Mouse (Mus musculus) urinary bladder, postnatal 10 days (tissue): ENCODE results near the gene Fntb.

ENCODE experiments used
- DNase-seq: peaks from one replicate; pipeline ENCODE4 v3.0.0; 2022; ENCODE audit warnings: low spot score

Gene Fntb

DNA sequence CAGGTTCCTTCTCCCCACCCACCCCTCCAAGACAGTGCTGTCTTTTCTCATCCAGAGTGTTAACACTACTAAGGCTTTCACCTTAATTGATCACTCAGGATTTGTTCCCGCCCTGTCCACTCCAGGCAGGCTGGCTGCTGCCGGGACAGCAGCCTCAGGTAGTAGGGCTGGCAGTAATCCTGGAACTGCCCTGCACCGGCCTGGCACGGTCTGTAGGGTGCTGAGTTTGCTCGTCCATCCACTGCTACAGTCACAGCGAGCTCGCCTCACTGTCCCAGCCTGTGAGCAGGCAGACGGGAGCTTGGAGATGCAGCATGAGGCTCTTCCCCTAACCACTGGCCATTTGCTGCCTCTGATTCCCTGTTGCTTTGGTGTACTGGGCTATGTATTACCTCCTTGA is 155.6 kb downstream of the Fntb start:
- DNase-seq, result no peak

DNA sequence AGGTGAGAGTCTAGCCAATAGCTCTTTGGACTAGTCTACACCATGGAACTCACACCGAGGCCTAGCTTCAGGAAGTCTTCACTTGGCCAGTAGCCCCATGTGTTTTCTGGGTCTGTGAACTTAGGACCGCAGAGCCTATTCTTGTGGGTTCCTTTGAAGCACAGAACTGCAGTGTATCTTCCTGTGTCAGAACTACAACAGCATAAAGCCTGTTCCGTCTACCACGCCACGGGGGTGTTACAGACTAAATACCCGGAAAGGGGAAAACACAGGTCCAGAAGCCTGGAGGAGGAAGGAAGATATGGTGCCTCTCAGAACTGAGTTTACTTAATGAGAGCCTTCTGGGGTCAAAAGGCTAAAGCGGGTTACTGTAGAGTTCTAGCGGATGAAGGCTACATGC is 157.7 kb downstream of the Fntb start:
- DNase-seq, result no peak

DNA sequence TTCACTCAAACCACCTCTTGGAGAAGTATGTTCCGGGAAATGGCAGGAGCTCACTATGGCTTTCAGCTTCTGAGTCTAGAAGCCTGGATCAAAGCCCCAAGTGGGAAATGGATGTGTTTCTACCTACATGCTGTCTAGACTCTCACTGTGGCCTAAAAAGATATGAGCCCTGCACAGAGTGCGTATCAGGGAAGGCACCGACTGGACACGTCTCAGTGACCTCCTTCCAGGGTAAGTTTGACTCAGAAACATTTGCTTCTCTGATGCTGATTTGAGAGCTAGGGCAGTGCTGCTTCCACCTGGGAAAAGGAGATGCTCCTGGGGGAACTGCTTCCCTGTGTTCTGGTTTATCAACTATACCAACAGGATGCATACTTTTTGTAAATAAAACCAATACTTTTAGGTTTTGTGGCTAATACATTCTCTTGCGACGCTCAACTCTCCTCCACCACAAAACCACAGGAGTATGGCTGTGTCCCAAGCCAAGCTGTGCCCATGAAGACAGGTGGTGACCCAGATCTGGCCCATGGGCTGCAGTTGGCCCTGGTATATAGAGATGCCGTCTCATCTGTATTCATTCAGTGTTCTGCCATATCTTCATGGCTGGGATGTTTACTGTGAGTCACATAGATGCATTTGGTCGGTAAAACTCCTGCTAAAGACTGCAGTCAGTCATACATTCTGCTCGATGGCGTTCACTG is 159.7 kb downstream of the Fntb start:
- no peak for DNase-seq

DNA sequence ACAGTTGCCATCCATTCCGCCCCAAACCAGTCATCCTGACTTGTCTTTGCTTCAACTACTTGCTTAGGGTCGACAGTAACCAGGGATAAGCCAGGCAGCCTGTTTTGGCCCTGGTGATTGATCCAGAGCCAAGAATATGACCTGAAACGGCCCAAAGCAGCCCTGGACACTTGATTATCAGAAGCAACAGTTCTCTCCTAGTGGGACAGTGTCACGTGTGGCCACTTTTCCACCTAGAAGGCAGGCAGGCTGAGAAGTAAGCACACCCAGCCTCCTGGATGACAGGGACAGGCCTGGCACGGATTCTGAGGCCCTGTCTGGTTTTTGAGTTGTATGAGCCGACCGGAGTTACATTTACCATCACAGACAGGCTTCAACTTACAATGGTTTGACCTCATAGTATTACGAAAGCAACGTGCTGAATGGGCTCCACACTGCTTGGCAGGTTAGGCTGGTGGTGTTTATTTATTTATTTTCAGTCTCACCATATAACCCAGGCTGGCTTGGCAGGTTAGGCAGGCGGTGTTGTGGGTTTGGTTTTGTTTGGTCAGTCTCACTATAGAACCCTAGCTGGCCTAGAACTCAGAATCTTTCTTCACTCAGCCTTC is 161.1 kb downstream of the Fntb start:
- DNase-seq, result no peak

DNA sequence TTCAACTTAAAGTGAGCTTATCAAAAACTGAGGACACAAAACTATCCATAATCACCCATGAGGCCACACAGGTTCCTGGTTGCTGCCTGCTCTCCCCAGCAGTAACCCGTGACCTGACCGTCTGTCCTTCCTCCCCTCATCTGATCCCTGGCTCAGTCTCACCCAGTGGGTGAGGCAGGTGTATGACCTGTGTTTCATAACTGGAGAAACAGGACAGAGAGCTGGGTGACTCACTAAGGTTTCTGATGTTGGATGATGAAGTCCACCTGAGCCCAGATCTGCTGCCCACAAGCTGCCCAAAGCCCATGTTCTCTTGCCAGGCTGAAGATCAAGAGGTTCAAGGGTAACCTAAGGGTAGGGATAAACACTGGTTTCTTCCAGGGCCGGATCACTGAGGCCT is 161.6 kb downstream of the Fntb start:
- no peak for DNase-seq

DNA sequence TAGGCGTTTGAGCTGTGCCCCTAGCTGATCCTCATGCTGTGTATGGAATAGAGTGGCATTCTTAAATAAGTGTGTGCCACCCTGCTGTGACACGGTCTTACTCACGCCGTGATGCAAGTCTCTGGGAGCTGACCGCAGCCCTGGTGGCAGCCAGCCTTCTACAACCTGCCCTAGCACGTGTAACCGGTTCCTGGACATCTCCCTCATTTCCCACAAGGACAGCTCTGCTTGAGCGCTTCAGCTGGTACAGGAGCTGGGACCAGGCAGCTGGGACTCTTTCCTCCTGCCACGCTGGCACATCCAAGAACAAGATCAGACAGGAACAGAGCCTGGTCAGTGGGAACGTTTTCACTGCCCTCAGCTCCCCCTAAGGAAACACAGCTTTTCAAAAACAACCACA is 162.2 kb downstream of the Fntb start:
- DNase-seq, result no peak

DNA sequence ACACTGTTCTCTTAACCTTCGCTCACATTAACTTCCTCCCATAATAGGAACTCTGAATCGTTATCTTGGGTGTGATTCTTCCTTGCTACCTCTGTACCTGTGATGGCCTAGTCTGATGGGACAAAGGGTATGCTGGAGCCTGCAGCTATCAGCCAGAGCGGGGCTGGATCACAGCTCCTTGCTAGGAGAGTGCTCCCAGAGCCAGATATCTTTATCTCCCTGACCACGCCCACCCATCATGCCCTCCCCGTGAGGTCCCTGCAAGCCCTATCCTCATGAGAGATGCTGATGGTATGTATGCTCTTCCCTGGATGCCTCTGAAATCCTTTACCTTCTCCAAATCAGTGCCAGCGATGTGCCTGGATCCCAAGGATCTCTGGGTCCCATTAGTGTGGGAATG is 164.8 kb downstream of the Fntb start:
- no peak for DNase-seq

DNA sequence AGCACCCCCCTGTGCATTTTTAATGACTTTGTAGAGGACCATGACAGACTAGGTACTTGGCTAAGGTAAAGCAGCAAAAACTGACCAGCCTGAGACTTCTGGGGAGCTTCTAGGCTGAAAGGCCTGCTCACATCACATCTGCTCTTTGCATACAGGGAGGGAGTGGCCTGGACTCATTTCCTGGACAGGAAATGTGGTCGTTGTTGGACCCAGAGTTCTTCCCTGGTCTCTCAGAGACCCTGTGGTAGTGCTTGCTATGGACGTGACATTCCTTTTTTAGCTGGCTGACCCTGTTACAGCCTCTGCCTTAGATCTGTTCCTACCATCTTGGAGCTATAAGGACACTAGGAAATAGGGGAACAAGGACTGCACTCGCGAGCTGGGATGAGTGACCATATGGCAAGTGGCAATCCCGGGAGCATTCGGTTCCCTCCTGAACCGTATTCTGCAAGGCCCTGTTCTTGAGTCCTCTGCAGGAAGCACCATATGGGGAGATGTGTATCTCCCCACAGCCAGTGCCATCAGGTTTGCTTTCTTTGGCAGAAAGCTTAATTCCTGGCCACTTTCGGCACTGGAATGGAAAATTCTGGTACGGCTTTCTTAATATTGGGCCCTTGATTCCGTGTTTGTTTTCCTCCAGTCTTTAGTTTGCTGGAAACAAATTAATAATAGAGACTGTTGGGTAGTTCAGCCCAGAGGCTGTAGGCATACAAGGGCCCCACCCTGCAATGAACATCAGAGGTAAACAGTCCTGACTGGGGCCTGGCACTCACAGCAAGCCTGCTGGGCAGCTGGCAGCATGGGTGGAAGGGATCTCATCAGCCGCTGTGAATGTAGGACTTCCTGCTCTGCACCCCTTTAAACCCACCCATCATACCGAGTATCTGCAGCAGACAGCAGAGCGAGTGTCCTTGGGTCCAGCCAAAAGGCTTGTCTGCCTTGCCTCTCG is 166.6 kb downstream of the Fntb start:
- no peak for DNase-seq

DNA sequence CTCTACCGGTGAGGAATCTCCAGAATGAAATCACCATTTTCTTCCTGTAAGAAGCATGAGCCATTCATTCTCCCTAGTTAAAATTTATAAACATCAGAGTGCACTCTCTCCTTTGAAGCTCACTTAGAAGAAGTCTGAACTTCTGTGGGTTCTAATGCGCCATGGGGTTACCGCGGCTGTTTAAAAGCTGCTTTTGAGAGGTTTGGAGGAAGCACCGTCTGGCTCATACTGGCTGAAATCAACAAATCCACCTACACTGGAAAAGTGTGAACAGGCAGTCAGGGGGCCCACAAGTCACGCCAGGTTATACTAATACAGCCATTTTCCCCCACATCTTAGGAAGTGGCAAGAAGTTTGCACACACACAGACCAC is 167.3 kb downstream of the Fntb start:
- DNase-seq, result no peak

GRCm38 (mm10) chr12:76934438-76934837 is 169.0 kb downstream of the Fntb start:
- DNase-seq, result no peak

- DNase-seq, result no peak
These were observed 170.8 kb downstream of the Fntb start for GRCm38 (mm10) chr12:76936211-76936610.

GRCm38 (mm10) chr12:76938013-76938412 is 172.6 kb downstream of the Fntb start:
- DNase-seq, result no peak

GRCm38 (mm10) chr12:76941524-76941923 is 176.1 kb downstream of the Fntb start:
- no peak for DNase-seq

DNA sequence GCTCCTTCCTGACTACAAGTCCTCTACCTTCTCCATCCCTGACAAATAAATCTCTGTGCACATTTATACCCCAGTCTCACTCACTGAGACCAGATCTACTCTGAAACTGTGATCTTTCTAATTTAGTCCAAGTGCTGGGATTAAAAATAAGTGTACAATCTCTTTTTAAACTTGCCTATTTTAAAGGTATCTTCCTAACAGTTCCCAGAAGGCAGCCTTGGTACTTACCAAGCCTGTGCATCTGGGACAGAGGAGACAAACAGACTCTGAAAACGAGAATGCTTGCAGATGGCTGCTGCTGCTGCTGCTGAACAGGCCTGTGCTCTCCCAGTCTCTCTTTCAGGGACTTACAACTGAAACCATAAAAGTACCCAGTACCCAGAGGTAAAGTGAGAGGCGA is 177.1 kb downstream of the Fntb start:
- DNase-seq, result no peak

GRCm38 (mm10) chr12:76943046-76943445 is 177.7 kb downstream of the Fntb start:
- DNase-seq, result no peak

- DNase-seq, result no peak
These were observed 178.1 kb downstream of the Fntb start for GRCm38 (mm10) chr12:76943466-76943865.

DNA sequence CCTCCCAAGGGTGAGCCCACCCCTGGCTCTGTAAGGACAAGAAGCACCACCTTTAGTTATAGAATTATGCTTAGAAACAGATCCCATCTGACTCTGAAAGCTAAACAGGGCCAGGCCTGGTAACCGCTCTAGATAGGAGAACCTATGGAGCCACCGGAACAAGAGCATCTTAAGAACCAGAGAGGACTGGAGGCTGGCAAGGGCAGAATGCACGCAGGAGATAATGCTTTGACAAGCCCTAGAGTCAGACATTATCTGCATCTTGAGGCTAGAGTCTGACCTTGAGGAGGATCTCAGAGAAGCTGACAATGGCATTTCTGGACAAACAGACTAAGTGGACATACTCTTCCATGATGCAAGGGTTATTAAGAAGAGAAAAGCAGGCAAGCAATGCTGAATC is 182.1 kb downstream of the Fntb start:
- DNase-seq, result no peak

GRCm38 (mm10) chr12:76948185-76948584 is 182.8 kb downstream of the Fntb start:
- DNase-seq, result no peak

GRCm38 (mm10) chr12:76948781-76949180 is 183.4 kb downstream of the Fntb start:
- no peak for DNase-seq

DNA sequence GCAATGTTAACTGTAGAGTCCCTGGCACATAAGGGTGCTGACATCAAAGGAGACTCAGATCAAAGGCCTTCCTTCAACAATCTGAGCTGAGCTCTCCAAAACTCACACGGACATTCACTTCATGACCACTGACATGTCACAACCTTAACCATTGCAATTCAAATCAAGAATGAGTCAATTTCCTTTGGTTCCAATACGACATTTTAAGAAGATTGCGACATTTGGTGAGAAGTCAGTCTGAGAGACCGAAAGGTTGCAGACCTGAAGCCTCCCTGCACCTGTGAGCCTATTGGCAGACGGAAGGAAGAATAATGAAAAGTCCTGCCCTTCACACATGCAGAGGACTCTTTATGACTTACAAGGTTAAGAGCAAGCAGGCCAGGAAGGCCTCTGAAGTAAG is 184.9 kb downstream of the Fntb start:
- no peak for DNase-seq

DNA sequence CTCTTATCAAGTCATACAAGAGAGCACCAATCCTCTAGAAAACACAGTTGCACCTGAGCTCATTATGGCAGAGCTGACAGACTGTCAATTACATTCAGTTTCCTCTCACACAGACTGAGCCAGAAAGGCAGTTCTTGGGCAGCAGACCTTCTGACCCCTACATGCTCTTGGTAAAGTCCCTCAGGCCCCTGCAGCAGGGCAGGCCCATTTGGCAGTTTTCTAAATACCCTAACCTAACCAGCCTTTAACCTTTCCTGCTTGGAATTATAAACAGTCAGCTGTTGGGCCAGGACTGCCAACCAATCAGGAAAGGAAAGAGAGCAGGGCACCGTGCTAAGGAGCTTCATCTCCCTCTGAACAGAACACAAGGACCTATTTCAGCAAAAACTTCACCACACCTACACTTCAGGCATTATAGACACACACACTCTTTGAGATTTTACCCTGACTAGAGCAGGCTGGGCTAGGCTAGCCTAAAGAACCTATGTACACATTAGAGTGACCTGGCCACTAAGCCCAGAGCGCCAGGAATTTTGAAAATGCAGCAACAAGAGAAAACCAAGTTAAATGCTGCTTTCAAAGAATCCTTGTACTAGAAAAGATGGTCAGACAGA is 188.5 kb downstream of the Fntb start:
- no peak for DNase-seq

GRCm38 (mm10) chr12:76954698-76955423 is 189.5 kb downstream of the Fntb start:
- DNase-seq, result peak; percentile 25
